Mouse (Mus musculus): Measurements from ENCODE around the gene Cmtm2a.
"Not testable (repeated sequence)": the region's sequence is repeated elsewhere in the genome, so short reads cannot be mapped to it uniquely, and the experiment has no call there.

Gene Cmtm2a

GRCm38 (mm10) chr8:104304962-104305361 is 12.0 kb upstream of the Cmtm2a start:
- peaks cover 43% of the 10 kb centered on the region for H3K9me3 ChIP-seq (ENCODE audit: low read length)
- no peaks in the 10 kb centered on the region for H3K36me3 ChIP-seq (ENCODE audit: insufficient read depth, low read length)
- TF ChIP-seq POU5F1 (IDR thresholded peaks at IDR 0.05; ENCODE audit: borderline replicate concordance, low read length) (no peak), CTCF (conservative IDR thresholded peaks at IDR 0.05; ENCODE audit: low read length) (no peak), NANOG (IDR thresholded peaks at IDR 0.05; ENCODE audit: borderline replicate concordance, low read length) (no peak)
- H3K27me3 ChIP-seq (ENCODE audit: insufficient read depth, low read length): peaks cover 7% of the 10 kb centered on the region
- H3K4me3 ChIP-seq (replicated peaks; ENCODE audit: low read length): no peak overlapping the region
- H3K4me1 ChIP-seq (replicated peaks; ENCODE audit: low read depth, low read length): peaks cover 12% of the 10 kb centered on the region; the same call in 1 of the 2 replicates

GRCm38 (mm10) chr8:104302536-104302935 is 9.6 kb upstream of the Cmtm2a start:
- not testable (repeated sequence) for H3K27me3 ChIP-seq (ENCODE audit: insufficient read depth, low read length); H3K4me1 ChIP-seq (replicated peaks; ENCODE audit: low read depth, low read length); H3K4me3 ChIP-seq (replicated peaks; ENCODE audit: low read length); H3K36me3 ChIP-seq (ENCODE audit: insufficient read depth, low read length)
- H3K9me3 ChIP-seq (ENCODE audit: low read length): peaks cover 61% of the 10 kb centered on the region

GRCm38 (mm10) chr8:104301577-104301976 is 8.6 kb upstream of the Cmtm2a start:
- not testable (repeated sequence) for H3K27me3 ChIP-seq (ENCODE audit: insufficient read depth, low read length); H3K4me3 ChIP-seq (replicated peaks; ENCODE audit: low read length); H3K36me3 ChIP-seq (ENCODE audit: insufficient read depth, low read length); H3K4me1 ChIP-seq (replicated peaks; ENCODE audit: low read depth, low read length)
- H3K9me3 ChIP-seq (ENCODE audit: low read length): peaks cover 71% of the 10 kb centered on the region

GRCm38 (mm10) chr8:104294396-104294795 is 1.4 kb upstream of the Cmtm2a start:
- H3K9me3 ChIP-seq (ENCODE audit: low read length): peaks cover 38% of the 10 kb centered on the region
- no peak overlapping the region for H3K4me3 ChIP-seq (replicated peaks; ENCODE audit: low read length)
- H3K4me1 ChIP-seq (replicated peaks; ENCODE audit: low read depth, low read length): no peaks in the 10 kb centered on the region
- H3K27me3 ChIP-seq (ENCODE audit: insufficient read depth, low read length): peaks cover 5% of the 10 kb centered on the region; the same call in 1 of the 2 replicates
- no peak for TF ChIP-seq CTCF (conservative IDR thresholded peaks at IDR 0.05; ENCODE audit: low read length)
- TF ChIP-seq NANOG (IDR thresholded peaks at IDR 0.05; ENCODE audit: borderline replicate concordance, low read length): no peak
- TF ChIP-seq POU5F1 (IDR thresholded peaks at IDR 0.05; ENCODE audit: borderline replicate concordance, low read length): no peak
- no peaks in the 10 kb centered on the region for H3K36me3 ChIP-seq (ENCODE audit: insufficient read depth, low read length)

GRCm38 (mm10) chr8:104268937-104269440 is 24.0 kb downstream of the Cmtm2a start:
- Histone ChIP-seq H3K4me1 (replicated peaks; ENCODE audit: low read depth, low read length) (peaks cover 3% of the 10 kb centered on the region; the same call in 1 of the 2 replicates), H3K4me3 (replicated peaks; ENCODE audit: low read length) (no peak overlapping the region), H3K9me3 (ENCODE audit: low read length) (peaks cover 42% of the 10 kb centered on the region), H3K36me3 (ENCODE audit: insufficient read depth, low read length) (no peaks in the 10 kb centered on the region; the same call in 1 of the 2 replicates), H3K27me3 (ENCODE audit: insufficient read depth, low read length) (no peaks in the 10 kb centered on the region)
- TF ChIP-seq CTCF (conservative IDR thresholded peaks at IDR 0.05; ENCODE audit: low read length) (no peak), POU5F1 (IDR thresholded peaks at IDR 0.05; ENCODE audit: borderline replicate concordance, low read length) (no peak), NANOG (IDR thresholded peaks at IDR 0.05; ENCODE audit: borderline replicate concordance, low read length) (no peak)

GRCm38 (mm10) chr8:104268368-104268767 is 24.6 kb downstream of the Cmtm2a start:
- TF ChIP-seq CTCF (conservative IDR thresholded peaks at IDR 0.05; ENCODE audit: low read length) (no peak), NANOG (IDR thresholded peaks at IDR 0.05; ENCODE audit: borderline replicate concordance, low read length) (no peak), POU5F1 (IDR thresholded peaks at IDR 0.05; ENCODE audit: borderline replicate concordance, low read length) (no peak)
- Histone ChIP-seq H3K4me1 (replicated peaks; ENCODE audit: low read depth, low read length) (peaks cover 3% of the 10 kb centered on the region; the same call in 1 of the 2 replicates), H3K9me3 (ENCODE audit: low read length) (peaks cover 35% of the 10 kb centered on the region), H3K36me3 (ENCODE audit: insufficient read depth, low read length) (peaks cover 6% of the 10 kb centered on the region; the same call in 1 of the 2 replicates), H3K4me3 (replicated peaks; ENCODE audit: low read length) (no peak overlapping the region), H3K27me3 (ENCODE audit: insufficient read depth, low read length) (no peaks in the 10 kb centered on the region)

GRCm38 (mm10) chr8:104264271-104264935 is 28.6 kb downstream of the Cmtm2a start:
- H3K4me1 ChIP-seq (replicated peaks; ENCODE audit: low read depth, low read length); H3K27me3 ChIP-seq (ENCODE audit: insufficient read depth, low read length); H3K4me3 ChIP-seq (replicated peaks; ENCODE audit: low read length): not testable (repeated sequence)
- Histone ChIP-seq H3K36me3 (ENCODE audit: insufficient read depth, low read length) (peaks cover 22% of the 10 kb centered on the region), H3K9me3 (ENCODE audit: low read length) (peaks cover 22% of the 10 kb centered on the region)

GRCm38 (mm10) chr8:104261802-104262201 is 31.2 kb downstream of the Cmtm2a start:
- H3K36me3 ChIP-seq (ENCODE audit: insufficient read depth, low read length): peaks cover 44% of the 10 kb centered on the region
- not testable (repeated sequence) for H3K4me1 ChIP-seq (replicated peaks; ENCODE audit: low read depth, low read length); H3K4me3 ChIP-seq (replicated peaks; ENCODE audit: low read length); H3K9me3 ChIP-seq (ENCODE audit: low read length); H3K27me3 ChIP-seq (ENCODE audit: insufficient read depth, low read length)

GRCm38 (mm10) chr8:104253016-104253415 is 40.0 kb downstream of the Cmtm2a start:
- Histone ChIP-seq H3K9me3 (ENCODE audit: low read length) (no peaks in the 10 kb centered on the region), H3K4me1 (replicated peaks; ENCODE audit: low read depth, low read length) (peaks cover 36% of the 10 kb centered on the region), H3K27me3 (ENCODE audit: insufficient read depth, low read length) (no peaks in the 10 kb centered on the region), H3K4me3 (replicated peaks; ENCODE audit: low read length) (0 out of 2 replicates have a peak overlapping the region, but pooled peaks have one; percentile 32), H3K36me3 (ENCODE audit: insufficient read depth, low read length) (peaks cover 9% of the 10 kb centered on the region)
- peak; percentile 79 for TF ChIP-seq CTCF (conservative IDR thresholded peaks at IDR 0.05; ENCODE audit: low read length)
- TF ChIP-seq NANOG (IDR thresholded peaks at IDR 0.05; ENCODE audit: borderline replicate concordance, low read length): no peak
- TF ChIP-seq POU5F1 (IDR thresholded peaks at IDR 0.05; ENCODE audit: borderline replicate concordance, low read length): no peak
